Mouse (Mus musculus) yolk sac, embryonic 10.5 days (tissue): Measurements from ENCODE around the gene Timm23.
"Not testable (repeated sequence)": the region's sequence is repeated elsewhere in the genome, so short reads cannot be mapped to it uniquely, and the experiment has no call there.

Experiments
- DNase-seq: peaks from one replicate; pipeline ENCODE4 v3.0.0-alpha.2; 2017; ENCODE audit warnings: low spot score

Gene Timm23

GRCm38 (mm10) chr14:32201791-32202451 is at the start of gene Timm23, which contains the start of gene Parg:
Gene Timm23, minus strand, starts transcription at chr14:32201898.
Gene Parg, plus strand, starts transcription at chr14:32201949.
- peak; percentile 87 for DNase-seq

GRCm38 (mm10) chr14:32249616-32250015 is 47.9 kb upstream of the Timm23 start:
- peak; percentile 30 for DNase-seq

- DNase-seq: no peak
These were observed 44.3 kb upstream of the Timm23 start for GRCm38 (mm10) chr14:32246019-32246418.

- no peak for DNase-seq
These were observed 40.7 kb upstream of the Timm23 start for GRCm38 (mm10) chr14:32242401-32242800.

GRCm38 (mm10) chr14:32228996-32229395 is 27.3 kb upstream of the Timm23 start:
- no peak for DNase-seq

GRCm38 (mm10) chr14:32226601-32227000 is 24.9 kb upstream of the Timm23 start:
- no peak for DNase-seq

- DNase-seq: peak; percentile 46
These were observed 344 bp downstream of the Timm23 start for GRCm38 (mm10) chr14:32201354-32201753.

- DNase-seq: not testable (repeated sequence)
These were observed 8.1 kb downstream of the Timm23 start for GRCm38 (mm10) chr14:32193557-32193956.

GRCm38 (mm10) chr14:32192437-32192836 is 9.3 kb downstream of the Timm23 start:
- DNase-seq: peak; percentile 32

GRCm38 (mm10) chr14:32191926-32192325 is 9.8 kb downstream of the Timm23 start:
- DNase-seq: no peak

GRCm38 (mm10) chr14:32190627-32191391 is 10.9 kb downstream of the Timm23 start:
- no peak for DNase-seq

GRCm38 (mm10) chr14:32183846-32184245 is 17.9 kb downstream of the Timm23 start:
- DNase-seq: no peak

- no peak for DNase-seq
These were observed 20.8 kb downstream of the Timm23 start for GRCm38 (mm10) chr14:32180861-32181260.

- no peak for DNase-seq
These were observed 22.1 kb downstream of the Timm23 start for GRCm38 (mm10) chr14:32179393-32180195.

GRCm38 (mm10) chr14:32176590-32176989 is 25.1 kb downstream of the Timm23 start:
- not testable (repeated sequence) for DNase-seq

- no peak for DNase-seq
These were observed 26.4 kb downstream of the Timm23 start for GRCm38 (mm10) chr14:32175310-32175709.

GRCm38 (mm10) chr14:32170137-32170536 is 31.6 kb downstream of the Timm23 start:
- DNase-seq: no peak

GRCm38 (mm10) chr14:32168653-32169231 is 33.0 kb downstream of the Timm23 start:
- no peak for DNase-seq

GRCm38 (mm10) chr14:32167326-32167725 is 34.4 kb downstream of the Timm23 start:
- no peak for DNase-seq

- no peak for DNase-seq
These were observed 34.9 kb downstream of the Timm23 start for GRCm38 (mm10) chr14:32166840-32167239.

GRCm38 (mm10) chr14:32166062-32166441 is 35.6 kb downstream of the Timm23 start:
- DNase-seq: no peak
